Mouse (Mus musculus) stomach, embryonic 14.5 days (tissue): ENCODE measurements around the gene Ddx52. TPM values are rescaled to one million over a fixed set of nuclear protein-coding genes. Genes with fewer than 3 reads are reported as not detected.

Source experiments
- ATAC-seq: fragments of 200-750 bp; cut with Nextera tagmentation; 2 replicates; pipeline ENCODE4 v1.8.0; 2017; ENCODE audit warnings: low read depth, moderate TSS enrichment; ENCODE audit not compliant: insufficient number of reproducible peaks, insufficient read depth, low FRiP score
- H3K27ac ChIP-seq: fragments of 300-500 bp; sonication (generic); 2 replicates; pipeline ENCODE4 v1.5.1; 2014; ENCODE audit warnings: mild to moderate bottlenecking, low read length, moderate library complexity, mixed read lengths
- H3K27me3 ChIP-seq: fragments of 300-500 bp; sonication (generic); 2 replicates; pipeline ENCODE4 v1.6.1; 2014; ENCODE audit warnings: low read length, control low read depth, mixed read lengths; ENCODE audit not compliant: control insufficient read depth, insufficient read depth
- H3K36me3 ChIP-seq: fragments of 300-500 bp; sonication (generic); 2 replicates; pipeline ENCODE4 v1.6.1; 2014; ENCODE audit warnings: mild to moderate bottlenecking, control low read depth, low read length, moderate library complexity, mixed read lengths; ENCODE audit not compliant: control insufficient read depth, insufficient read depth
- H3K4me1 ChIP-seq: fragments of 300-500 bp; sonication (generic); 2 replicates; pipeline ENCODE4 v1.6.1; 2014; ENCODE audit warnings: low read length, control low read depth, mixed read lengths; ENCODE audit not compliant: control insufficient read depth, insufficient read depth
- H3K4me2 ChIP-seq: fragments of 300-500 bp; sonication (generic); replicated peaks from 2 replicates; pipeline ENCODE4 v1.6.1; 2014; ENCODE audit warnings: low read depth, low read length, control low read depth
- H3K4me3 ChIP-seq: fragments of 300-500 bp; sonication (generic); 2 replicates; pipeline ENCODE4 v1.5.1; 2014; ENCODE audit warnings: low read depth, low read length, control low read depth
- H3K9ac ChIP-seq: fragments of 300-500 bp; sonication (generic); replicated peaks from 2 replicates; pipeline ENCODE4 v1.6.1; 2014; ENCODE audit warnings: low read depth, mild to moderate bottlenecking, control low read depth, low read length, moderate library complexity, mixed read lengths
- H3K9me3 ChIP-seq: fragments of 300-500 bp; sonication (generic); 2 replicates; pipeline ENCODE4 v1.6.1; 2016; ENCODE audit warnings: low read depth, low read length, control low read depth; ENCODE audit not compliant: control insufficient read depth
- WGBS: fragments of 180-500 bp; shearing (Covaris S2); extraction: QIAGEN DNeasy Blood & Tissue Kit; methylation state at CpG from one replicate; pipeline ENCODE4 v1.1.7; 2014; 5-methylcytosine and 5-hydroxymethylcytosine counted together
- polyA plus RNA-seq: library from polyadenylated mRNA; unstranded; fragments of >200 nt; fragmentation: Nextera tagmentation; extraction: Ambion mirVana; gene quantifications from 2 replicates; pipeline ENCODE4 v1.2.1, GENCODE M21; 2014

The Ddx52 gene
- polyA plus RNA-seq, 1 experiment from 2014 or later = 32.3 TPM

DNA sequence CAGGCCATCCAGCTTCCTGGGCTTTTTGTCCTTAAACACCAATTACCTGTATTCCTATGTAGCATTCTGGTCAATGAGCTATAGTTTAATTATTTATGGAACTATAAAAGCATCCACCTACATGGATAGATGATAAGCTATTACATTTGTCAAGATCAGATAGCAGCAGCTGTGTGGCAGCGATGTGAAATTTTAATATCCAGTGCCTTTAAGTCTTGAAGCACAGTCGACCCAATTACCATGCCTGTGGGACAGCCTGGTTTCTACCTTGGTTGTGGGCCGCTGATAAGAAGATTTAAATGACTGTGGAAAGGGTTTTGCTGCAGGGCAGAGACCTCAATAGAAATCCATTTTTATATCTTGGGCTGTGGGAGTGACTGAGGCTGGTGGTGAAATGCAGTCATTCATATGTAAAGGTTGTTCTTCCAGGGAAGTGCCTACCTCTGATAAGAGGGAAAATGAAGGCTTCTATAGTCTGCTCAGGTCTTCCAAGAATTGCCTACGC, 57.6 kb downstream of the Ddx52 start:
- no peak overlapping the region for H3K9ac ChIP-seq
- H3K4me1 ChIP-seq = no peaks in the 10 kb centered on the region
- no peak overlapping the region for H3K27ac ChIP-seq
- H3K36me3 ChIP-seq = peaks cover 24% of the 10 kb centered on the region
- no peaks in the 10 kb centered on the region for H3K9me3 ChIP-seq
- 90% methylated on average over 4 of the region's 4 CpGs for WGBS
- no peak overlapping the region for H3K4me3 ChIP-seq
- ATAC-seq = no peak
- no peak overlapping the region for H3K4me2 ChIP-seq
- no peaks in the 10 kb centered on the region for H3K27me3 ChIP-seq

DNA sequence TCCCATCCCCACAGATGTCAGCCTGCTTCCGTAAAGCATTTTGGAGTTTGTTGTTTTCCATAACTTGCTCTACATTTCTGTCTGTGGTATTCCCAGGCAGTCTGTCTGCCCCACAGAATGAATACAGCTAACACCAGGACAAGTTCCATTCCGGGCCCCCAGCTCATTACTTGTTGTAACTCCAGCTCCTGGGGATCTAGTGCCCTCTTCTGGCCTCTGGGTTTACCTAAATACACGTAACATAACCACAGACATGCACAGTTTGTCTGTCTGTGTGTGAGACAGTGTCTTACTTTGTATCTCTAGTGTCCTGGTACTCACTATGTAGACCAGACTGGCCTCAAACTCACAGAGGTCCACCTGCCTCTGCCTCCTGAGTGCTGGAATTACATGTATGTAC, 59.4 kb downstream of the Ddx52 start:
- Histone ChIP-seq H3K4me1 (no peaks in the 10 kb centered on the region), H3K9me3 (no peaks in the 10 kb centered on the region), H3K27ac (no peak overlapping the region), H3K4me3 (no peak overlapping the region), H3K27me3 (no peaks in the 10 kb centered on the region), H3K4me2 (no peak overlapping the region), H3K36me3 (peaks cover 15% of the 10 kb centered on the region; the same call in 1 of the 2 replicates), H3K9ac (no peak overlapping the region)
- ATAC-seq = no peak
- 89% methylated on average over 3 of the region's 3 CpGs for WGBS

DNA sequence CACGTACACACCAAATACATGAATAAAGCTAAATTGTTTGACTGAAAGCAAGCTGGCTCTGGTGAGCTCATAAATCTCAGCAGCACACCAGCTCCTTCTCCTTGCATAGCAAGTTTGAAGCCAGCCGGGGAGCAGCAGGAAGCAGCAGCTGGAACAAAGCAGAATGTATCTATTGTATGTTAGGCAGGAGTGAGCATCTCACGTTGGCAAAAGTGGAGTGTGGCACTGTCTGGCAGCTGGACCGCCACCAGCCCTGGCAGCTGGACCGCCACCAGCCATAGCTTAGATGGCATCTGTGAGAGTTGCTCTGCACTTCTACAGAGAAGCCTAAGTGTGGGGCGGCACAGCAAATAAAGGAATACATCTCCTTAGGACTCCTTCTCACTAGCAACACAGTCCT, 62.1 kb downstream of the Ddx52 start:
- Histone ChIP-seq H3K4me2 (no peak overlapping the region), H3K4me3 (no peak overlapping the region), H3K9me3 (no peaks in the 10 kb centered on the region), H3K36me3 (peaks cover 18% of the 10 kb centered on the region; the same call in 1 of the 2 replicates), H3K4me1 (no peaks in the 10 kb centered on the region), H3K9ac (no peak overlapping the region), H3K27me3 (no peaks in the 10 kb centered on the region), H3K27ac (no peak overlapping the region)
- ATAC-seq = no peak
- 83% methylated on average over 6 of the region's 6 CpGs for WGBS

DNA sequence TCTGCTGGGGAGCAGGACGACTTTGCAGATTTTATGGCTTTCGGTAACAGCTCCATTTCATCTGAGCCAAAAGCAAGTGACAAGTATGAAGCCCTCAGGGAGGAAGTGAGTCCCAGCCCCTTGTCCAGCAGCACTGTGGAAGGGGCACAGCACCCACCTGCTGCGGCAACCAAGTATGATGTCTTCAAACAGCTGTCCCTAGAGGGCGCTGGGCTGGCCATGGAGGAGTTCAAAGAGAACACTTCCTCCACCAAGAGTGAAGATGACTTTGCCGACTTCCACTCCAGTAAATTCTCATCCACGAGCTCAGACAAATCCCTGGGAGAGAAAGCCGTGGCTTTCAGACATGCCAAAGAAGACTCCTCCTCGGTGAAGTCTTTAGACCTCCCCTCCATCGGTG, 67.1 kb downstream of the Ddx52 start:
- H3K27ac ChIP-seq = no peak overlapping the region
- H3K4me3 ChIP-seq = no peak overlapping the region
- no peaks in the 10 kb centered on the region for H3K9me3 ChIP-seq
- 85% methylated on average over 9 of the region's 9 CpGs for WGBS
- no peaks in the 10 kb centered on the region for H3K4me1 ChIP-seq
- no peak for ATAC-seq
- no peak overlapping the region for H3K9ac ChIP-seq
- no peak overlapping the region for H3K4me2 ChIP-seq
- H3K27me3 ChIP-seq = no peaks in the 10 kb centered on the region
- peaks cover 12% of the 10 kb centered on the region; the same call in 1 of the 2 replicates for H3K36me3 ChIP-seq

DNA sequence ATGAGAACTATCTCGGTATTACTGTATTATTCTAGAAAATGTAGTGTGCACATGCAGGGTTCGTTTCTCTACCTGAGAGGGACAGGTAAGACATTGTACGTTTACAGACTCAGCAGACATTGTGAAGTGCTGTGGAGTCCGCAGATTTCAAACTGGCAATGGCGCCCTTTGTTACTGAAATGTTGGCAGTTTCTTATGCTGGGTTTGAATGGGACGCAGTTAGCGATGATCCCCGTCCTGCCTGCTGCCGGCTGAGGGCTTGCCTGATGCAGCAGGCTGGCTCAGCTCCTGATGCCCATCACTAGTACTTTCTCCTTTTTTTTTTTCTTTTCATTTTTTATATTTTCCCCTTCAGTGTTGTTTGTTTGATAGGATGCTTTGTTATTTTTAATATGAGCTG, 68.5 kb downstream of the Ddx52 start:
- H3K4me1 ChIP-seq = no peaks in the 10 kb centered on the region
- no peaks in the 10 kb centered on the region for H3K27me3 ChIP-seq
- no peak overlapping the region for H3K9ac ChIP-seq
- no peak overlapping the region for H3K27ac ChIP-seq
- WGBS = 85% methylated on average over 9 of the region's 9 CpGs
- H3K4me2 ChIP-seq = no peak overlapping the region
- no peak for ATAC-seq
- H3K4me3 ChIP-seq = no peak overlapping the region
- H3K9me3 ChIP-seq = no peaks in the 10 kb centered on the region
- peaks cover 11% of the 10 kb centered on the region; the same call in 1 of the 2 replicates for H3K36me3 ChIP-seq

DNA sequence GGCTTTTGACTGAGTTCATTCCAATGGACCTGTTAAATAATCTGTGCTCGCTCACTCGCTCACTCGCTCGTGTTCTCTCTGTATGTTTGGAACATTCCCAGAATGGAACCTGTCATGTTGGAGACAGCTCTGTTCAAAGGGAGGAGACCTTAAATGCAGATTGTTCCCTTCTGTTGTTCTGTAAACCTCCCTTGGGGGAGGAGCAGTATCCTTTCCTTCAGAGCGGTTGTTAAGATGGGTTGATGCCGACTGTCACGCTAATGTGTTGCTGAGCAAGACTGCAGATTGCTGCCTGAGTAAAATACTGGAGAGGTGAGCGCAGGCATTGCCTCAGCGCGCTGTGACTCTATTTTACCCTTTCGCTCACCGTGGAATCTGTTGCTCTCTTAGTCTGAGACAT, 69.2 kb downstream of the Ddx52 start:
- no peaks in the 10 kb centered on the region for H3K4me1 ChIP-seq
- no peak overlapping the region for H3K27ac ChIP-seq
- peaks cover 11% of the 10 kb centered on the region; the same call in 1 of the 2 replicates for H3K36me3 ChIP-seq
- no peak overlapping the region for H3K9ac ChIP-seq
- H3K4me3 ChIP-seq = no peak overlapping the region
- WGBS = 46% methylated on average over 12 of the region's 12 CpGs
- H3K4me2 ChIP-seq = no peak overlapping the region
- no peaks in the 10 kb centered on the region for H3K27me3 ChIP-seq
- H3K9me3 ChIP-seq = no peaks in the 10 kb centered on the region
- ATAC-seq = no peak

DNA sequence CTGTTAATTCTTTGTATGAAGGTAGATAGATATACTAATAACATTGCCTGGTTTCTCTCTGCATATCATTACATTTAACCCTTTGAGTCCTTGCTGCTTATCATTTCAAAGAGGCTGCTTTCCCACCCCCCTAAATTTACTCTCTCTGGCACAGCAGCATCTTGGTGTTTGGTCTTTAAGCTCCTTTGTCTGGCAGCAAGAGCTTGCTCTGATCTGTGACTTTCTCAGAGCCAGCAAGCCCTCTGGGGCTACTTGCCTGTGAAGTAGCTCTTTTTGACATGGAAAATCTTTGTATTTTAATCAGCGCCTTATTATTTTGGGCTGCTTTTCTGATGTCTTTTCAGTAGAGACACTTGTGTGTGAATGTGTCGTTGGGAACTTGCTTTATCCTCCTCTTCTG, 69.7 kb downstream of the Ddx52 start:
- Histone ChIP-seq H3K9me3 (no peaks in the 10 kb centered on the region), H3K27me3 (no peaks in the 10 kb centered on the region), H3K27ac (no peak overlapping the region), H3K4me3 (no peak overlapping the region), H3K9ac (no peak overlapping the region), H3K4me1 (no peaks in the 10 kb centered on the region), H3K36me3 (peaks cover 11% of the 10 kb centered on the region; the same call in 1 of the 2 replicates), H3K4me2 (no peak overlapping the region)
- 63% methylated on average over 2 of the region's 2 CpGs for WGBS
- no peak for ATAC-seq

Other genes starting within 250 kb of the Ddx52 start
- gene Wfdc17, start 238.1 kb upstream of the Ddx52 start, polyA plus RNA-seq = 1.2 and 2.0 TPM in 2 replicates
- gene Wfdc18, start 233.0 kb upstream of the Ddx52 start, polyA plus RNA-seq = 0.54 TPM in 1 of 2 replicates, not detected in the other
- gene Wfdc21, start 195.1 kb upstream of the Ddx52 start, polyA plus RNA-seq = 1.6 TPM in 1 of 2 replicates, not detected in the other
- gene Heatr6, start 188.4 kb upstream of the Ddx52 start, polyA plus RNA-seq = 28.7 and 29.1 TPM in 2 replicates
- gene Hnf1b, start 92.0 kb upstream of the Ddx52 start, polyA plus RNA-seq = 6.4 and 8.2 TPM in 2 replicates
- 13.8 and 15.0 TPM in 2 replicates for gene Synrg, start 22.4 kb downstream of the Ddx52 start, polyA plus RNA-seq
- 21.9 and 24.0 TPM in 2 replicates for gene Dusp14, start 127.2 kb downstream of the Ddx52 start, polyA plus RNA-seq
- gene Tada2a, start 187.5 kb downstream of the Ddx52 start, polyA plus RNA-seq = 36.2 and 37.6 TPM in 2 replicates
- 25.5 and 25.8 TPM in 2 replicates for gene Acaca, start 187.6 kb downstream of the Ddx52 start, polyA plus RNA-seq
- not detected in 2 replicates for gene Gm11437, start 225.4 kb downstream of the Ddx52 start, polyA plus RNA-seq